Mouse (Mus musculus): ENCODE data around the gene Ube2ql1.

Gene Ube2ql1

DNA sequence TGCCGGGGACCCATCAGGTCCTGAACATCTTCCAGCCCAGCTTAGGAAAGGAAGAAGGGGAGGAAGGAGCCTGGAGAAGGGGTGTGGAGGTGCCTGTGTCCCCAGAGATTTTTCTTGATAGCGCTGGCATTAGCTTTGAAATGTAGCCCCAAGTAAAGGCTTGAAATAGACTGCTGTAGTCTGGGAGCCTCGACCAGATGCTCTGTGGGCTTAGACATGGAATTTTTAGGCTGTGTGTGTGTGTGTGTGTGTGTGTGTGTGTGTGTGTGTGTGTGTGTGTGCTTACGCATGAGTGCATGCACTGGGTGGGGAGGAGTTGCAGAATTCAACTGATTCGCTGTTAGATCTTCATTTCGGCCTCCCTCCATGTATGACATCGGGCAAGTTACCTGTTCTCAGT lies 31.5 kb downstream of the Ube2ql1 start:
- no peak for DNase-seq (ENCODE audit: low read depth, low spot score)

DNA sequence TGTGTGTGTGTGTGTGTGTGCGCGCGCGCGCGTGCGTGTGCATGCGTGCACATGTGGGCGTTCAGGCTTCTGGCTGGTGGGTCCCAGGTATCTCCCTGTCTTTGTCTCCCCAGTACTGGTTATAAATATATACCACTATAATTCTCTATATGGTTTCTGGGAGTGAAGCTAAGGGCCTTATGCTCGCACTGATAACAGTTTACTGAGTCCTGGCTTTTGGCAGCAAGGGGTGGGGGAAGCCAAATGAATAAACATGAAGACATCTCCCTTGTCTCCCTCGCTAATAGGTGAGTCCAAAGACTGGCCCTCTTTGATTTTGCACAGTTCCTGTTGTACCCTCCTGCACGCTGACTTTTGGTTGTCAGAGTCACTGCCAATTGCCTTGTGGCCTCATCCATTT lies 32.2 kb downstream of the Ube2ql1 start:
- no peak for DNase-seq (ENCODE audit: low read depth, low spot score)

DNA sequence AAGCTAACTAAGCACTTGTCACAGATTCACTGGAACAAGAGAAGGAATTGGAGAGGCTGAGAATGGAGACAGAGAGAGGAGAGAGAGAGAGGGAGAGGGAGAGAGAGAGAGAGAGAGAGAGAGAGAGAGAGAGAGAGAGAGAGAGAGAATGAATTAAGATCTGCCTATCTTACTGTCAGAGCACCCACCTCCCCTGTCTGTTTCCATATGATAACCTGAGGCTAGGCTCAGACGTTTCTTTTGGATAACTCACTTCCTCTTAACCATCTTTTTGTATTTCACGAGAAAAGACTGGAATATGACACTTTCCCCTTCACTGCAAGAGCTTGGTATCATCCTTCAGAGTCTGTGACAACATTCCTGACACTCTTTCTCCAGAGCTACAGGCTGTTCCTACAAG lies 32.8 kb downstream of the Ube2ql1 start:
- no peak for DNase-seq (ENCODE audit: low read depth, low spot score)

DNA sequence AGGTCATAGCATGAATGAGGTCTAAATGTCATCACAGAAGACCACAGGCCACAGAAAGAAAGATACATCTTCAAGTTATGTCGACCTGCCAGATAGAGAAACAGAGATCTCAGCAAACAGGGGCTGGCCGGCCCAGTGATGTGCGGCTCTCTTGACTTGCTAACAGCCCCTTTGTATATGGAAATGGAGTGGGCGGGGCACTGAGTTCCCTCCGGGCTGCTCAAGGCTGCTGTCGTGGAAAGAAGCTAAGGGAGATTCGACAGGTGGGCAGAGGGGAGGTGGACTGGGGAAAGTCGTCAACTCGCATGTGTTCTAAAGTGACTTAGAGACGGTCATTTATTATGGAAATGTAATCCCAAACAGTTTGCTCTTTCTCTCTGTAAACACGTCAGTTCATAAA lies 36.2 kb downstream of the Ube2ql1 start:
- DNase-seq (ENCODE audit: low read depth, low spot score): no peak

DNA sequence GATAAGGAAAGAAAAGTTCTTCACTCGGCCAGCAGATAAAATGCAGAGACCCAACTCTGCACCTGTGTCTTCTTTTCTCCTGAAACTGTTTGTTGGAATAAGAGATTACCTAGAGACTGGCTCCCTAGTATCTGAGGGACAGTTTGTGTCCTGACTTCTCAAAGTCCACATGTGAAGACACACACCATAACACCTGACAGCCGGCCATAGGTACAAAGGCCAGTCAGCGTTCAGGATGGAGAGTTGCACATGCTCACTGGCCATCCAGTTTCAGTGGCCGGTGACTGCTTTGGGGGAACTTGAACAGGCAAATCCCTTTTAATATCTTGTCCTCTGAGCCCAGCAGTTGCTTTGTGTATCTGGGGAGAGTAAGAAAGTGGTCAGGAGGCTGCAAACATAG lies 38.3 kb downstream of the Ube2ql1 start:
- DNase-seq (ENCODE audit: low read depth, low spot score): no peak

DNA sequence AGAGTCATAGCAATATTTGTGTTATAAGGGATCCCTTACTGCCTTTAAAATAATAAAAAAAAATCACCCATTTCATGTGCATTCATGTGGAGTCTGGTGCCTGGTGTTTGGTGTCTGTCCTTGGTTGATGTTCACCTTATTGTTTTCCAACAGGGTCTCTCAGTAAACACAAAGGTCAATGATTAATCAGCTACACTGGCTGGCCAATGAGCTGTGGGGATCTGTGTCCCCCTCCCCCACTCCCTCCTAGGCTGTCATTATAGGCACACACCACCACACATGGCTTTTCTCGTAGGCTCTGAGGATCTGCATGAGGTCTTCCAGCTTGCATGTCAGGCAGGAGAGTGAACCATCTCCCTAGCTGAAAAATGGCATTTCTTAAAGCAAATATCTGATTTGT lies 38.9 kb downstream of the Ube2ql1 start:
- no peak for DNase-seq (ENCODE audit: low read depth, low spot score)

DNA sequence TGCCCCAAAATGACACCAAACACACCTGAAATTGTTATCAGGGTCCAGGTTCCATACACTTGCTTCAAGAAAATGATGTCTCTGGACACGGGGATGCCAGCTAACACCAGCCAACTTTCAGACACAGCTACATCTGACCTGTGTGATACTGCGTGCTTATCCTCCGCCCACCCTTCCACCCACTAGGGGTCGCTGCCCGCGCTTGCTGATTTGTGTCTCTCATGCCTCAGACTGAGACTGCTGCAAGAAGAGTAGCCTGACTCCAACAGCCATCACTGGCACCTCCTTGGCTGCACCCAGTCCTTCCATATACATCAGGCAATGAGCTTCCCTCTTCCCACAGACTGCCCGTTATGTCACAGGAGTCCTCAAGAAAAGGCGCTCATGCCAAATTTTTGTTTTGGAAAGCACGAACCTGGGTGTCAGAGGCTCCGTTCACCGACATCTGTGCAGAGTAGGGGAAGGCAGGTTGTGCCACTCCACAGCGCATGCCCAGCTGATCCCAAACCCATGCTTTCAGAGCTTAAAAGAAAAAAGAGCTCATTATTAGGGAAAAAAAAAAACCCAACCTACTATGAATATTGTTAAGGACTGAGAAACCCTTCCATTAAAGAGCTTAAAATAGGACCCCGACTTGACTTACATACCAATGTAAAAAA lies 43.2 kb downstream of the Ube2ql1 start:
- DNase-seq (ENCODE audit: low read depth, low spot score): no peak

DNA sequence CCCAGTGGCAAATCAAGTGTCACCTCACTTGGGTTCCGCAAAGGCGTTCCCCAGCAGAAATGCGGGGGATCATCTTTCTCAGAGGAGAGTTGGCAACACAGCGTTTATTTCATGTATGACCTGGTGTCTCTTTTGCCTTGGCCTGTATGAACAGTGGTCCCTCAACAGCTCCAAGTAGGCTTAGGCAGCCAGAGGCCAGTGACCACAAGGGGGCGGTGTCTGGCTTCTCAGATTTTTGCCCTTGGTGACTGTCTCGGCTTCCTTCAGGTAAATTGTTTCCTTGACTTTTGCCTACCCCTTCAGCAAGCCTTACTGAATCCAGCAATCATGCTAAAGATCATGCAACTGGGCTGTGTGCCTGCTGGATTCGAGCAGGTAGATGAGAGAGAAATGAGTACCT lies 48.6 kb downstream of the Ube2ql1 start:
- no peak for DNase-seq (ENCODE audit: low read depth, low spot score)

DNA sequence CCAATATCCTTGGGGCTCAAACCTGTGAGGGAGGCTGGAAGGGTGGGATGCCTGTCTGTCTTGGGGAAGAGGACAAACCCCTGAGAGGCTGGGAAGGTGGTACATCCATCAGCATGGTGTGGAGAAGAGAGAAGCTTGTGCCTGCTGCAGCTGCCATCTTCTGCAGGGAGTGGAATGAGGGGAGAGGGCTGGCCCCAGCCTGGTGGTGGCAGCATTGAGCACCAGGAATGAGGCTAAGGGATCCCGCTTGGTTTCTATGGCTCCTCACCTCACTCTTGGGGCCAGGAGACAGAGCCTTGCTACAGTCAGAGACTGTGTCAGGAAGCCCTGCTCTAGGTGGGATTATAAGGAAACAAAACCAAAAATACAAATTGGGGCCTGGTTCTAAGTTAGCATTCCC lies 52.7 kb downstream of the Ube2ql1 start:
- no peak for DNase-seq (ENCODE audit: low read depth, low spot score)

DNA sequence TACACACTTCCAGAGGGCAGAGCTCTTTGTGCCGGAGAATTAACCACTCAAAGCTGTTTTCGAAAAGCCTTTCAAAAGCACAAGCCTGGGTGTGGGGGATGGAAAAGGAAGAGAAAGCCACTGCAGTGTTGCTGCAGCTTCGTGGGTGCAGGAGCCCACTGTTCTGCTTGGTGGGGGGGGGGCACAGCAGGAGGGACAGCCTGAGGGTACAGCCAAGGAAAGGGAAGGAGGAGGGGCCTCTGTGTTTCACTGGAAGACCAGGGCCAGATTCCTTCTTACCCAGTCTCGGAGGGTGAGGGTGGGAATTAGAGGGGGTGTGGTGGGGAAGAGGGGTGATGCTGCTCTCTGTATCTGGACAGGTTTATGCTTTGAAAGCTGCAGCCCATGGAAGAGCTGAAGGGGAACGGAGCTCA lies 54.3 kb downstream of the Ube2ql1 start:
- DNase-seq (ENCODE audit: low read depth, low spot score): no peak

DNA sequence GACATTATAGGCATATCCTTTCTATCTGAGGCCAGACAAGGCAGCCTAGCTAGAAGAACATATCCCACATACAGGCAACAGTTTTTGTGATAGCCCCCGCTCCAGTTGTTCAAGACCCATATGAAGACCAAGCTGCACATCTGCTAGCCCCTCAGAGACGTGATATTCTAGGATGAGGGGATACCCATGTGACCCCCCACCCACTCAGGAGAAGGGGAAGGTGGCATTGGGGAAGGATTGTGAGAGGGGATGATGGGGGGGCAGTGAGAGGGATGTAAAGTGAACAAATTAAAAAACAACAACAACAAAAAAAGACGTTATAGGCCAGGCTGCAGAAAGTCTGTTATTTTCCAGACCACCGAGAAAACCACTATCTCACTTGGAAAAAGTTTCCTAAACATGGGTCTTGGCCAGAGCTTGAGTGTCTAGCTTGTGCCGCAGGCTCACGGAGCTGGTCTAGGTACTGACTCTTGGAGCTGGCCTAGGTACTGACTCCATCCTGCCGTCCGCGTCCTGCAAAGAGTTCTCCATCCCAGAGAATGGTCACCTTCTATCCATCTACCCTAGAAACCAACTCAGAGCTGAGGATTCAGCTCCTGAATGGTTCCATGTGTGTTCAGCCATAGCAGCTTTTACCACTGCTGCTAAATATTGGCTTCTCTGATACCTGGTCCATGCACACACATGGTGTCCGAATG lies 65.6 kb downstream of the Ube2ql1 start:
- DNase-seq (ENCODE audit: low read depth, low spot score): no peak

DNA sequence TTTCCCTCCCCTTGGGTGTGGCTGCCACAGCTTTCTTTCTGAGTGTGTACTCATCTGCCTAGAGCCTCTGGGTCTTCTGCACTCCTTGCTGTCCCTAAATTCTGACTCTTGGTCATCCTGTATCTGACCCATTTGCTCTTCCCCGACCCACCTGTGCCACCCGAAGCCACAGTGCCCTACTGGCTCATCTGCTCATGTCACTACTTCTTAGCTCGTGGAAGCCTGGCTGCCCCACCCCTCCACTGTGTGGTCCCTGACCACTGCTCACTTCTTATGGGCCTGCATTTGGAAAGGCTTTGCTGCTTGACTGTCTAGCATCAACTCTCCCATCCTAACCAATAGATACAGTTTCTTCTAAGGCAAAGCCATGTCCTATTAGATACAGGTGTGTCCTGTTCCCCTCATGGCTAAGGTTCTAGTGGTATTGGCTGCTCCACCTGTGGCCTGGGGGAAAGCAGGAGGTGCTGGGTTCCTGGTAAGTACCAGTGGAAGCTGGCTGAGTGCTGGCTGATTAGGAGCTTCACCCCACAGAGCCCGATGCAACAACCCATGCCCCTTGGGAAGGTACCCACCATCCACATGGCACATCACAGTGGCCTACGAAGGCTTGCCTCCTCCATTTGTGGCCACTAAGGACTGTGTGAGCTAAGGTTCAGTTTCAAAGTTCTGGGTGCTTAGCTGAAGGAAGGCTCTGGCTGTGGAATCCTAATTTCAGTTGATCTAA lies 66.3 kb downstream of the Ube2ql1 start:
- DNase-seq (ENCODE audit: low read depth, low spot score): no peak

DNA sequence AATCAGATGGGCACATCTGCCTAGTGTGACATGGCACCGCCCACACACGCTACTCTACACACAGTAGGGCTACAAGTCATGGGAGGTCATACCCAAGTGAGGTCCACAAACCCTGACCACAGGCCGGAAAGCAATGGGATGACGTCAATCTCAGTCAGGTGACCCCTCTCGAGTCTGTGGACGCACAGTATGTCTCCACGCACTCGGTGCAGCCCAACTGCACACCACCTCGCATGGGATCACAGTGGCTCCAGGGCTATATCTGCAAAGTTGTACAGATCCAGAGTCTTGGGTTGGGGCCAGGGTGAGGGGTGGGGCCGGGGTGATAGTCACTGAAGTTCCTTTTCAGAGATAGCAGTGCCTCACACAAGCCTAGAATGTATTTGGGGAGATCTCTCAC lies 67.1 kb downstream of the Ube2ql1 start:
- no peak for DNase-seq (ENCODE audit: low read depth, low spot score)

DNA sequence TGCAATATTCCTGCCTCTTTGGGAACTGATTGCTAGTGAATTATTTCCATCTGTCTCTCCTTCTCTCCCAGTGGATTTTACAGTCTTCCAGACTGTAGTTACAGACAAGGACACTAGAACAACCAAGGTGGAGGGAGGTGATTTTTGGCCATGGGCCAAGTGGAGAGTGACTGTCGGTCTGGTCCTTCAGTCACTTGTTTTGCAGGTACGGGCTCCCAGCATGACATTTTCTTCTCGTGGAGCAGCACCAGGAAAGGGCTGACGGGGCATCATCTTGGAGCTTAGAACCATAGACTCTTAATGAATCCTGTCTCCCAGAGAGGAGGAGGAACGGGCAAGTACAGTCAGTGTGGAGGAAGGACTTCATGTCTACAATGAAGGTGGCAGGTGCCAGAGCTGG lies 67.6 kb downstream of the Ube2ql1 start:
- DNase-seq (ENCODE audit: low read depth, low spot score): no peak

DNA sequence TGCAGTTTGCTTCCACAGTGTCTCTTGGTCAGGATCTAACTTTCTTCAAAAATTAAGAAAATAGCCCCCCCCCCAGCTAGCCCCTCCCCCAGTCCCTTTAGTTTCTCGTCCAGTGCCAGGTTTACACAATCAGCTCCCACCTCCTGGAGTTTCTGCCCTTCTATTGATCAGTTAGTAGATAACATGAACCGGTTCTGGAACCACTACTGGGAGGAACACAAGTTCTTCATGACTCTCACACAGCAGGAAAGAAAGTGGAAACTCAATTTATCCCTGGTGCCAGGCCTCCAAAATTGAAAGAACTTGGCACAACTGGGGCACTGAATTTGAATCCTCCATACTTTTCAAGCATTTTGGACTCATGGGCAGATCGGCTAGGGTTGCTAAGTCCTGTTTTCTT lies 85.2 kb downstream of the Ube2ql1 start:
- no peak for DNase-seq (ENCODE audit: low read depth, low spot score)
